Mouse (Mus musculus) G1E (cell line): ENCODE data around the gene Rasa2.

Source experiments
- CTCF ChIP-seq: IDR thresholded peaks from 2 replicates; pipeline ENCODE4 v1.5.1; 2012; ENCODE audit warnings: low read depth, low read length, inconsistent platforms, mixed read lengths
- GATA1 ChIP-seq: IDR thresholded peaks from 2 replicates; pipeline ENCODE4 v1.6.1; 2012; ENCODE audit warnings: borderline replicate concordance, low read length, inconsistent platforms, mixed read lengths
- POLR2AphosphoS5 ChIP-seq: IDR thresholded peaks from 2 replicates; pipeline ENCODE4 v1.6.1; 2012; ENCODE audit warnings: low read depth, low read length, inconsistent platforms; ENCODE audit not compliant: insufficient replicate concordance
- TAL1 ChIP-seq: conservative IDR thresholded peaks from 2 replicates; pipeline ENCODE4 v1.6.1; 2012; ENCODE audit warnings: low read depth, low read length, inconsistent platforms, mixed read lengths

DNA sequence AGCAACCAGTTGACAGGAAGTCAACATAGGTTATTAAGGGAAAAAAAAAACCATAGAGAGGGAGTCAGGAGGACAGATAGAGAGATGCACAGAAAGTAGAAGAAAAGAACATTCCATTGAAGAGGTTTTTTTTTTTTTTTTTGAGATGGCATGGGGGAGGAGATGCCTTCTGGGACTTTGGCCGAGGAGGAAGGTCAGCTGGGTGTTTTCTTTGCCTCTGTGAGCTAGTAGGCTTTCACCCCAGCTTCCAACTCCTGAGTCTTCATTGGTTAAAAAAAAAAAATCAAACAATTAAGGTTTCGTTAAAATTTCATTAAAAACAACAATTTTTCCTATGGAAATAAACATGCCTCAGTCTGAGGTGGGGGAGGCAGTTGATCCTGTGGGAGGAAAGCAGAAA is 28.4 kb upstream of the Rasa2 start:
- TF ChIP-seq CTCF (no peak), POLR2AphosphoS5 (no peak), TAL1 (no peak), GATA1 (no peak)
